7 mouse cellular contexts compared by ENCODE assay signal in the genomic region with DNA sequence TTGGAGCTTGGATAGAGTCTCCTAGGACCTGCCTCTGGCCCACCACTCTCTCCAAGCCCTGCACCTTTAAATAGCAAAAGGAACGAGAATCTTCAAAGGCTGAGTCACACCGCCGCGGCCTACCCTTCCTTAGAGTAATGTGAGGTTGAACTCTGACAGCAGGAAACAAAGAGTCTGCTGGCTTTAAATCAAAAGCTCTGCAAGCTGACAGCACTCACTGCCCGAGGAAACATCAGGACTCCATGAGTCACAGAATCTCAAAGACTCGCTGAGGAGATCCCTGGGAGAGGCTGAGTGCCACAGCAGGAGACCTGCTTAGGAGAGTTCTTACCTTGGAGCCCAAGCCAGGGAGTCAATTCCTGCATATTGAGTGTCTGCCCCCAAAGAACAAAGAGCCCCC. TPM values are rescaled to one million over a fixed set of nuclear protein-coding genes. Genes with fewer than 3 reads are reported as not detected.
DNase-seq lines count a peak whose midpoint lies in the region; ATAC-seq and TF ChIP-seq lines count a peak whose summit lies in the region.

No protein-coding gene starts in this region.

- WGBS in heart, embryonic 11.5 days (ENCODE audit: insufficient replicate concordance), result 6% methylated on average over 6 of the region's 6 CpGs
- WGBS in midbrain, embryonic 13.5 days, result 3% methylated on average over 6 of the region's 6 CpGs

- no peaks in the 10 kb centered on the region for H3K9me3 ChIP-seq in MEL (replicated peaks; ENCODE audit: insufficient read depth, low read length)
- no peaks in the 10 kb centered on the region for H3K9me3 ChIP-seq in heart, embryonic 11.5 days (replicated peaks; ENCODE audit: control insufficient read depth, low read length)
- H3K9me3 ChIP-seq in midbrain, embryonic 13.5 days, result no peaks in the 10 kb centered on the region

- no peaks in the 10 kb centered on the region for H3K27me3 ChIP-seq in MEL (ENCODE audit: control insufficient read depth in 1 of 2, insufficient read depth in 2 of 2, low read length in 2 of 2)
- no peaks in the 10 kb centered on the region for H3K27me3 ChIP-seq in heart, embryonic 11.5 days (ENCODE audit: control insufficient read depth, insufficient read depth, low read length)
- H3K27me3 ChIP-seq in midbrain, embryonic 13.5 days, result no peaks in the 10 kb centered on the region

- peak in 1 of 2 experiments; percentile 66; a peak in 2 of 4 replicates for TF ChIP-seq POLR2A in MEL (IDR thresholded peaks at IDR 0.05; ENCODE audit: control insufficient read depth in 1 of 2, insufficient read depth in 1 of 2, low read depth in 1 of 2, low read length in 2 of 2, poor library complexity in 1 of 2)

- DNase-seq in MEL (ENCODE audit: low read depth, low spot score), result peak; percentile 93
- peak; percentile 69 for DNase-seq in adrenal gland, postnatal 25 days
- peak; percentile 59 to 66 for DNase-seq in kidney, postnatal 25 days
- DNase-seq in spleen, adult 12 weeks (ENCODE audit: low spot score), result no peak
- no peak for DNase-seq in left cerebral cortex, adult 9 months (ENCODE audit: low spot score in 2 of 2)

- no peak for TF ChIP-seq CTCF in MEL (IDR thresholded peaks at IDR 0.05 in 2 of 3, conservative IDR thresholded peaks at IDR 0.05 in 1 of 3; ENCODE audit: control insufficient read depth in 1 of 3, insufficient read depth in 1 of 3, low read depth in 2 of 3, low read length in 3 of 3, poor library complexity in 1 of 3, severe bottlenecking in 1 of 3)

- peak; percentile 46 to 51; a peak in 2 of 4 replicates for TF ChIP-seq EP300 in MEL (IDR thresholded peaks at IDR 0.05; ENCODE audit: low read depth in 1 of 2, low read length in 2 of 2)

- peaks cover 0 to 39% of the 10 kb centered on the region in 2 experiments; a peak in 2 of 4 replicates for H3K36me3 ChIP-seq in MEL (ENCODE audit: control insufficient read depth in 1 of 2, insufficient read depth in 2 of 2, low read length in 2 of 2)
- no peaks in the 10 kb centered on the region for H3K36me3 ChIP-seq in heart, embryonic 11.5 days (ENCODE audit: control insufficient read depth, insufficient read depth, low read length)
- H3K36me3 ChIP-seq in midbrain, embryonic 13.5 days, result no peaks in the 10 kb centered on the region

- no peak for TF ChIP-seq RAD21 in MEL (IDR thresholded peaks at IDR 0.05; ENCODE audit: low read depth, low read length)

- H3K9ac ChIP-seq in MEL (ENCODE audit: control insufficient read depth, low read depth, low read length, poor library complexity, severe bottlenecking), result peak overlapping the region; percentile 59
- H3K9ac ChIP-seq in heart, embryonic 11.5 days (ENCODE audit: low read depth, low read length), result peak overlapping the region; percentile 46; the same call in 1 of the 2 replicates
- no peak overlapping the region for H3K9ac ChIP-seq in midbrain, embryonic 13.5 days (replicated peaks)

- H3K4me3 ChIP-seq in MEL (ENCODE audit: control insufficient read depth in 1 of 2, insufficient read depth in 1 of 2, low read depth in 2 of 2, low read length in 2 of 2), result peak overlapping the region; percentile 1 to 5; a peak in 2 of 4 replicates
- H3K4me3 ChIP-seq in heart, embryonic 11.5 days (ENCODE audit: low read depth, low read length), result no peak overlapping the region
- H3K4me3 ChIP-seq in midbrain, embryonic 13.5 days (replicated peaks), result no peak overlapping the region

- no peak for ATAC-seq in heart, embryonic 11.5 days (replicated peaks; ENCODE audit: insufficient number of reproducible peaks, low FRiP score, low TSS enrichment)
- no peak for ATAC-seq in midbrain, embryonic 13.5 days

- peak overlapping the region; percentile 81 for H3K27ac ChIP-seq in MEL (ENCODE audit: control insufficient read depth, low read depth, low read length)
- peak overlapping the region; percentile 71 for H3K27ac ChIP-seq in heart, embryonic 11.5 days (ENCODE audit: low read depth, low read length)
- H3K27ac ChIP-seq in midbrain, embryonic 13.5 days, result peak overlapping the region; percentile 68

- H3K79me2 ChIP-seq in MEL (ENCODE audit: control insufficient read depth, insufficient read depth, low read length, poor library complexity), result peaks cover 2% of the 10 kb centered on the region; the same call in 1 of the 2 replicates

- peak overlapping the region; percentile 24 for H3K4me2 ChIP-seq in heart, embryonic 11.5 days
- H3K4me2 ChIP-seq in midbrain, embryonic 13.5 days (replicated peaks), result no peak overlapping the region

- peaks cover 28 to 48% of the 10 kb centered on the region in 2 experiments for H3K4me1 ChIP-seq in MEL (ENCODE audit: control insufficient read depth in 1 of 2, insufficient read depth in 2 of 2, low read length in 2 of 2)
- peaks cover 38% of the 10 kb centered on the region for H3K4me1 ChIP-seq in heart, embryonic 11.5 days (ENCODE audit: control insufficient read depth, insufficient read depth, low read length)
- H3K4me1 ChIP-seq in midbrain, embryonic 13.5 days (replicated peaks), result peaks cover 45% of the 10 kb centered on the region

TF ChIP-seq in MEL, 35 proteins besides CTCF, POLR2A, EP300 and RAD21 (continues in another document):
- TF ChIP-seq POLR2AphosphoS5 (IDR thresholded peaks at IDR 0.05; ENCODE audit: borderline replicate concordance, low read depth, low read length), result no peak
- TF ChIP-seq ZMIZ1 (IDR thresholded peaks at IDR 0.05; ENCODE audit: low read depth, low read length), result no peak
- no peak for TF ChIP-seq CHD2 (IDR thresholded peaks at IDR 0.05; ENCODE audit: low read length)
- no peak for TF ChIP-seq BHLHE40 (IDR thresholded peaks at IDR 0.05; ENCODE audit: borderline replicate concordance, low read depth, low read length)
- no peak for TF ChIP-seq KAT2A (conservative IDR thresholded peaks at IDR 0.05; ENCODE audit: low read depth, low read length)
- no peak for TF ChIP-seq JUND (IDR thresholded peaks at IDR 0.05; ENCODE audit: low read depth, low read length)
- TF ChIP-seq MAFK (IDR thresholded peaks at IDR 0.05; ENCODE audit: borderline replicate concordance, low read depth, low read length), result no peak
- no peak for TF ChIP-seq NRF1 (IDR thresholded peaks at IDR 0.05; ENCODE audit: insufficient read depth, low read depth, low read length, poor library complexity, severe bottlenecking)
- TF ChIP-seq SMC3 (IDR thresholded peaks at IDR 0.05; ENCODE audit: low read depth, low read length), result peak; percentile 3; the same call in 1 of the 2 replicates
- peak; percentile 82 for TF ChIP-seq SIN3A (IDR thresholded peaks at IDR 0.05; ENCODE audit: low read length)
- peak; percentile 69; the same call in 1 of the 2 replicates for TF ChIP-seq ETS1 (IDR thresholded peaks at IDR 0.05; ENCODE audit: low read depth, low read length)
- TF ChIP-seq USF1 (IDR thresholded peaks at IDR 0.05; ENCODE audit: low read depth, low read length), result no peak
- TF ChIP-seq MEF2A (IDR thresholded peaks at IDR 0.05; ENCODE audit: extremely low read depth, insufficient replicate concordance, low read depth, low read length, poor library complexity, severe bottlenecking), result no peak
- no peak for TF ChIP-seq USF2 (IDR thresholded peaks at IDR 0.05; ENCODE audit: borderline replicate concordance in 1 of 2, insufficient read depth in 1 of 2, low read depth in 1 of 2, low read length in 2 of 2)
- no peak for TF ChIP-seq POLR2AphosphoS2 (IDR thresholded peaks at IDR 0.05; ENCODE audit: low read length)
- TF ChIP-seq ZC3H11A (IDR thresholded peaks at IDR 0.05; ENCODE audit: low read depth, low read length), result no peak
- TF ChIP-seq HCFC1 (IDR thresholded peaks at IDR 0.05; ENCODE audit: low read depth, low read length), result peak; percentile 60
- TF ChIP-seq GATA1 (IDR thresholded peaks at IDR 0.05; ENCODE audit: low read depth, low read length), result no peak
- TF ChIP-seq MAZ (IDR thresholded peaks at IDR 0.05; ENCODE audit: low read depth, low read length), result no peak
- TF ChIP-seq MYC (IDR thresholded peaks at IDR 0.05; ENCODE audit: low read depth, low read length), result 0 out of 2 replicates have a peak, but pooled peaks have one; percentile 44
- TF ChIP-seq TBP (IDR thresholded peaks at IDR 0.05; ENCODE audit: low read depth, low read length), result peak; percentile 68
- TF ChIP-seq TAL1 (IDR thresholded peaks at IDR 0.05; ENCODE audit: low read length), result no peak
- no peak for TF ChIP-seq ZNF384 (IDR thresholded peaks at IDR 0.05; ENCODE audit: low read depth, low read length)
- TF ChIP-seq E2F4 (IDR thresholded peaks at IDR 0.05; ENCODE audit: borderline replicate concordance, low read depth, low read length), result no peak
- TF ChIP-seq RCOR1 (IDR thresholded peaks at IDR 0.05; ENCODE audit: low read depth, low read length), result no peak; the same call in 1 of the 2 replicates
- no peak for TF ChIP-seq ZKSCAN1 (IDR thresholded peaks at IDR 0.05; ENCODE audit: low read depth, low read length)
- TF ChIP-seq UBTF (IDR thresholded peaks at IDR 0.05; ENCODE audit: borderline replicate concordance, insufficient read depth, low read depth, low read length), result no peak
- TF ChIP-seq GABPA (IDR thresholded peaks at IDR 0.05; ENCODE audit: low read depth, low read length), result no peak
- TF ChIP-seq MXI1 (IDR thresholded peaks at IDR 0.05; ENCODE audit: low read depth, low read length), result no peak
- no peak; the same call in 1 of the 2 replicates for TF ChIP-seq NELFE (IDR thresholded peaks at IDR 0.05; ENCODE audit: low read depth, low read length)
- peak; percentile 57; the same call in 1 of the 2 replicates for TF ChIP-seq CHD1 (IDR thresholded peaks at IDR 0.05; ENCODE audit: low read depth, low read length)
- no peak for TF ChIP-seq TCF12 (IDR thresholded peaks at IDR 0.05; ENCODE audit: low read depth, low read length)
- no peak for TF ChIP-seq ELF1 (IDR thresholded peaks at IDR 0.05; ENCODE audit: low read depth, low read length)

RNA-seq across cellular contexts. Expression of a gene that starts 12.7 kb away (rescaled TPM):
- total RNA-seq in MEL (2012; rRNA removed), result 392 and 554 TPM in 2 replicates
- 100 to 1,000 TPM in 1 of 2 experiments, 10 to 100 TPM in 1; 47.4 to 593 TPM for polyA plus RNA-seq in MEL (2012; ENCODE audit: insufficient read depth in 1 of 2, insufficient read length in 2 of 2, low read depth in 1 of 2, low replicate concordance in 2 of 2, missing spikeins in 1 of 2)
- 749 and 764 TPM in 2 replicates for total RNA-seq in adrenal gland, postnatal 25 days (2021)
- polyA plus RNA-seq in heart, embryonic 11.5 days (2014; fragmentation: Nextera tagmentation; extraction: Ambion mirVana), result 150 and 188 TPM in 2 replicates
- polyA plus RNA-seq in midbrain, embryonic 13.5 days (2015; fragmentation: Nextera tagmentation; extraction: Ambion mirVana), result 254 and 259 TPM in 2 replicates

RNA-seq across cellular contexts. Expression of a gene that starts 52.1 kb away (rescaled TPM):
- 0.16 and 0.31 TPM in 2 replicates for total RNA-seq in MEL (2012; rRNA removed)
- under 1 TPM in 1 of 2 experiments, not detected in 1; 0.36 TPM for polyA plus RNA-seq in MEL (2012; ENCODE audit: insufficient read depth in 1 of 2, insufficient read length in 2 of 2, low read depth in 1 of 2, low replicate concordance in 2 of 2, missing spikeins in 1 of 2)
- total RNA-seq in adrenal gland, postnatal 25 days (2021), result 5.5 and 6.4 TPM in 2 replicates
- 0.11 and 0.18 TPM in 2 replicates for polyA plus RNA-seq in heart, embryonic 11.5 days (2014; fragmentation: Nextera tagmentation; extraction: Ambion mirVana)
- 0.08 TPM in 2 replicates for polyA plus RNA-seq in midbrain, embryonic 13.5 days (2015; fragmentation: Nextera tagmentation; extraction: Ambion mirVana)

Comparison
In these comparisons a context has a peak if more than half of its experiments do, and no peak if none do; other contexts are left out.
1. DNase-seq: peak in MEL (single experiment), adrenal gland, postnatal 25 days (single experiment) and kidney, postnatal 25 days (2 of 2); none in spleen, adult 12 weeks (single experiment) and left cerebral cortex, adult 9 months (0 of 2).
2. H3K4me3 ChIP-seq: peak in MEL (2 of 2); none in heart, embryonic 11.5 days (single experiment) and midbrain, embryonic 13.5 days (single experiment).
3. Peak in every context shown above with its lines, with median percentiles within 50 percentile points of each other: H3K27ac ChIP-seq.